Mouse (Mus musculus): Measurements from ENCODE around the gene Nfib.

Nfib gene

GRCm38 (mm10) chr4:82431831-82432230, 273.7 kb downstream of the Nfib start:
- no peak for DNase-seq (ENCODE audit: low spot score in 2 of 2)

- DNase-seq (ENCODE audit: low spot score in 2 of 2): no peak
Observed at GRCm38 (mm10) chr4:82430802-82431201, 274.7 kb downstream of the Nfib start.

- DNase-seq (ENCODE audit: low spot score in 2 of 2): no peak
Observed at GRCm38 (mm10) chr4:82426224-82426623, 279.3 kb downstream of the Nfib start.

GRCm38 (mm10) chr4:82418241-82418640, 287.3 kb downstream of the Nfib start:
- no peak for DNase-seq (ENCODE audit: low spot score in 2 of 2)

- no peak for DNase-seq (ENCODE audit: low spot score in 2 of 2)
Observed at GRCm38 (mm10) chr4:82415817-82416216, 289.7 kb downstream of the Nfib start.

GRCm38 (mm10) chr4:82412651-82413050, 292.9 kb downstream of the Nfib start:
- no peak for DNase-seq (ENCODE audit: low spot score in 2 of 2)

GRCm38 (mm10) chr4:82411965-82412364, 293.6 kb downstream of the Nfib start:
- DNase-seq (ENCODE audit: low spot score in 2 of 2): no peak

- no peak for DNase-seq (ENCODE audit: low spot score in 2 of 2)
Observed at GRCm38 (mm10) chr4:82408463-82409404, 296.8 kb downstream of the Nfib start.

- no peak for DNase-seq (ENCODE audit: low spot score in 2 of 2)
Observed at GRCm38 (mm10) chr4:82406511-82406910, 299.0 kb downstream of the Nfib start.

GRCm38 (mm10) chr4:82405791-82406190, 299.8 kb downstream of the Nfib start:
- no peak for DNase-seq (ENCODE audit: low spot score in 2 of 2)

- DNase-seq (ENCODE audit: low spot score in 2 of 2): no peak
Observed at GRCm38 (mm10) chr4:82403975-82404651, 301.4 kb downstream of the Nfib start.

GRCm38 (mm10) chr4:82402666-82403065, 302.9 kb downstream of the Nfib start:
- DNase-seq (ENCODE audit: low spot score in 2 of 2): no peak

GRCm38 (mm10) chr4:82401450-82402061, 304.0 kb downstream of the Nfib start:
- no peak for DNase-seq (ENCODE audit: low spot score in 2 of 2)

- no peak for DNase-seq (ENCODE audit: low spot score in 2 of 2)
Observed at GRCm38 (mm10) chr4:82400536-82400935, 305.0 kb downstream of the Nfib start.

GRCm38 (mm10) chr4:82399406-82400380, 305.9 kb downstream of the Nfib start:
- no peak for DNase-seq (ENCODE audit: low spot score in 2 of 2)

- DNase-seq (ENCODE audit: low spot score in 2 of 2): no peak
Observed at GRCm38 (mm10) chr4:82398282-82398681, 307.3 kb downstream of the Nfib start.

- no peak for DNase-seq (ENCODE audit: low spot score in 2 of 2)
Observed at GRCm38 (mm10) chr4:82396805-82397204, 308.7 kb downstream of the Nfib start.

- no peak for DNase-seq (ENCODE audit: low spot score in 2 of 2)
Observed at GRCm38 (mm10) chr4:82396003-82396402, 309.5 kb downstream of the Nfib start.

- no peak for DNase-seq (ENCODE audit: low spot score in 2 of 2)
Observed at GRCm38 (mm10) chr4:82394346-82394745, 311.2 kb downstream of the Nfib start.

GRCm38 (mm10) chr4:82393021-82393420, 312.5 kb downstream of the Nfib start:
- DNase-seq (ENCODE audit: low spot score in 2 of 2): no peak

- DNase-seq (ENCODE audit: low spot score in 2 of 2): no peak
Observed at GRCm38 (mm10) chr4:82392496-82392895, 313.1 kb downstream of the Nfib start.

Data from urinary bladder, adult 18-20 months (tissue).